Mouse (Mus musculus) kidney, postnatal 0 days (tissue): ENCODE measurements around the gene Olfr653. TPM values are rescaled to one million over a fixed set of nuclear protein-coding genes. Genes with fewer than 3 reads are reported as not detected.

ENCODE experiments used
- ATAC-seq: fragments of 200-750 bp; cut with Nextera tagmentation; replicated peaks from 2 replicates; pipeline ENCODE4 v1.8.0; 2017; ENCODE audit warnings: low read depth, moderate number of reproducible peaks, moderate TSS enrichment, moderate library complexity; ENCODE audit not compliant: low FRiP score
- DNase-seq: peaks from one replicate; pipeline ENCODE4 v3.0.0-alpha.2; 2016; ENCODE audit warnings: low spot score
- H3K27ac ChIP-seq: fragments of 300-500 bp; sonication (generic); 2 replicates; pipeline ENCODE4 v1.5.1; 2014; ENCODE audit warnings: mild to moderate bottlenecking
- H3K27me3 ChIP-seq: fragments of 300-500 bp; sonication (generic); 2 replicates; pipeline ENCODE4 v1.6.1; 2014; ENCODE audit warnings: low read length, mixed read lengths; ENCODE audit not compliant: insufficient read depth
- H3K36me3 ChIP-seq: fragments of 300-500 bp; sonication (generic); 2 replicates; pipeline ENCODE4 v1.6.1; 2014; ENCODE audit warnings: low read length, mixed read lengths; ENCODE audit not compliant: insufficient read depth
- H3K4me1 ChIP-seq: fragments of 300-500 bp; sonication (generic); replicated peaks from 2 replicates; pipeline ENCODE4 v1.6.1; 2014; ENCODE audit warnings: antibody characterized with exemption, low read length, mixed read lengths; ENCODE audit not compliant: insufficient read depth
- H3K4me2 ChIP-seq: fragments of 300-500 bp; sonication (generic); 2 replicates; pipeline ENCODE4 v1.6.1; 2014; ENCODE audit warnings: mild to moderate bottlenecking, low read length, moderate library complexity, mixed read lengths
- H3K4me3 ChIP-seq: fragments of 300-500 bp; sonication (generic); replicated peaks from 2 replicates; pipeline ENCODE4 v1.5.1; 2014; ENCODE audit warnings: low read depth, low read length
- H3K9ac ChIP-seq: fragments of 300-500 bp; sonication (generic); 2 replicates; pipeline ENCODE4 v1.6.1; 2014; ENCODE audit warnings: low read depth, low read length
- H3K9me3 ChIP-seq: fragments of 300-500 bp; sonication (generic); replicated peaks from 2 replicates; pipeline ENCODE4 v1.6.1; 2016; ENCODE audit warnings: low read length, inconsistent platforms, mixed read lengths
- CTCF ChIP-seq: IDR thresholded peaks from 2 replicates; pipeline ENCODE4 v1.5.1; 2016; ENCODE audit warnings: antibody characterized with exemption, low read depth, mild to moderate bottlenecking, moderate library complexity
- WGBS: fragments of 180-500 bp; shearing (Covaris S2); extraction: QIAGEN DNeasy Blood & Tissue Kit; methylation state at CpG from one replicate; pipeline ENCODE4 v1.1.7; 2014; 5-methylcytosine and 5-hydroxymethylcytosine counted together
- polyA plus RNA-seq: library from polyadenylated mRNA; unstranded; fragments of >200 nt; fragmentation: Nextera tagmentation; extraction: Ambion mirVana; gene quantifications from 2 replicates; pipeline ENCODE4 v1.2.1, GENCODE M21; 2015

Gene Olfr653
- not detected in 2 replicates for polyA plus RNA-seq

DNA sequence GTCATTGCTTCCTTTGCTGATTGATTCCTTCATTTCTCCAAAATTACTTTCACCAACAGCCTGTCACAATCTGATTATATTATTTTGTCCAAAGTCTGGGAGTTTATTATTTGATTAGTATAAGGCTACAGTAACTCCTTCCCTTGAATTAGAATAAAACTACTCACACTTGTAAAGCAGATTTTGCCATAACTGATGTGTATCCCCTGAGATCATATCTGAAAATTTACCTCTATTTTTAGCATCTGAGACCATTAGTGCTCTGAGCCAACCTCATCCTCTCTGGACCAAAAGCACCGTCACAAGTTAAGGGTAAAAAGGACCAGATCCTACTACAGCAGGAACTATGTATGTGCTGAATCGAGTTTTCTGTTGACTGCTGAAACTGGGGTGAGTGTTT, at the start of gene Olfr653:
Gene Olfr653, plus strand, starts transcription at position 301 of the 400 bp plus-strand sequence.
- no peaks in the 10 kb centered on the region for H3K4me1 ChIP-seq
- no peak within 1 kb of the TSS for H3K4me2 ChIP-seq
- no peak for TF ChIP-seq CTCF
- H3K4me3 ChIP-seq = no peak within 1 kb of the TSS
- no peaks in the 10 kb centered on the region for H3K36me3 ChIP-seq
- 64% methylated on average over 2 of the region's 2 CpGs for WGBS
- no peak for DNase-seq
- H3K9ac ChIP-seq = no peak within 1 kb of the TSS
- H3K27ac ChIP-seq = no peak within 1 kb of the TSS
- ATAC-seq = no peak
- no peaks in the 10 kb centered on the region for H3K9me3 ChIP-seq
- H3K27me3 ChIP-seq = no peaks in the 10 kb centered on the region

DNA sequence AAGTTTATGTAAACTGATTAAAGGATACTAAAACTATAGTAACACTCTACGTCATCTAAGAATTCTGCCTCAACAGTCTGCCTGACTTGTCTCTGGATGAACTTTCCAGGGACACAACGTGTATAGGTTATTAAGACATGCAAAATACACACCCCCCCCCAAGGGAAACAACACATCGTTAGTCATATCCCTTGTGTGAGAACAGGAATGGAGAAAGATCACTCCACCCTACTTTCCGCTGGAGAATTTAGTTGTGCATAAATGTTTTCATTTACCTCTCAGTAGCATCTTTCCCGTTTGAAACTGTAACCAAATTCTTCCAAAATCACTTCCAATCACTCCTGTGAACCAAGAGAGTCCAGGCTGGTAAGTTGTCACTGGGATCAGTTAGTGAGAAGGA, 27.3 kb upstream of the Olfr653 start, which contains the start of gene Olfr651:
Gene Olfr651, plus strand, starts transcription at position 301 of the 400 bp plus-strand sequence.
- TF ChIP-seq CTCF = no peak
- Histone ChIP-seq H3K36me3 (no peaks in the 10 kb centered on the region), H3K4me2 (no peak within 1 kb of the TSS), H3K9ac (no peak within 1 kb of the TSS), H3K4me1 (no peaks in the 10 kb centered on the region), H3K27me3 (no peaks in the 10 kb centered on the region), H3K4me3 (no peak within 1 kb of the TSS), H3K9me3 (no peaks in the 10 kb centered on the region), H3K27ac (no peak within 1 kb of the TSS)
- ATAC-seq (no peak), DNase-seq (no peak)
- WGBS = 79% methylated on average over 5 of the region's 5 CpGs

DNA sequence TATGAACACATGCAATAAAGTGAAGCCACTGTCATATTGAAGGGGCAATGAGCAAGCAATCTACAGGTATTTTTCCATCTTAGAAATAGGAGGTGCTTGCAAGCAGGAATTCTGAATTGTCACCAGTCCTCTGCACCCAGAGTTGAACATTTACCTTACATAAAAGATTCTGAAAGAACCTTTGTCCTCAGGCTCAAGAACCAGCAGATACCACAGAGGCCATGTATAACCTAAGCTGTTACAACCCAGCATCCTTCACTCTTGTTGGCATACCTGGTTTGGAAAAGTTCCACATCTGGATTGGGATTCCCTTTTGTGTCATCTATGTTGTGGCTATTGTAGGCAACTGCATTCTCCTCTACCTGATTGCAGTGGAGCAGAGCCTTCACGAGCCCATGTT, 24.4 kb upstream of the Olfr653 start:
- ATAC-seq = no peak
- Histone ChIP-seq H3K4me3 (no peak overlapping the region), H3K27ac (no peak overlapping the region), H3K36me3 (no peaks in the 10 kb centered on the region), H3K9ac (no peak overlapping the region), H3K27me3 (no peaks in the 10 kb centered on the region), H3K9me3 (no peaks in the 10 kb centered on the region), H3K4me1 (no peaks in the 10 kb centered on the region), H3K4me2 (no peak overlapping the region)
- 71% methylated on average over 1 of the region's 1 CpGs for WGBS
- TF ChIP-seq CTCF = no peak
- DNase-seq = no peak

DNA sequence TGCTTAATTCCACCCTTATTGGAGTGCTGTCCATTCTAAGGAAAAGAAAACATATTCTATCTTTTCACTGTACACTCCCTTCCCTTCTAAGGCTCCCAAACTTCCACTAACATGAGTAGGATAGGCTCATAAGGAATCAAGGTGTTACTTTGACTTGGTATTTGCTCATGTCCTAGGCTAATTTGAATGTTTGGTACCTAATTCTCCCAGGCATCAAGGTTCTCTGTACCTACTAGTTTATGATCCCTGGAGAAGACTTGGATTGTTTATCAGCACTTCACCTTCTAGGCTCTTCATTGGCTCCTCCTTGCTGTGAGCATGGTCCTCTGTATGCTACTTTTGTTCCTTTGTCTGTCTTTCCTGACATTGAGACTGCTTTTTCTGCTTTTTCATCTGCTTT, 16.5 kb upstream of the Olfr653 start, which contains the start of gene Olfr652:
Gene Olfr652, plus strand, starts transcription at position 301 of the 400 bp plus-strand sequence.
- Histone ChIP-seq H3K36me3 (no peaks in the 10 kb centered on the region), H3K4me1 (no peaks in the 10 kb centered on the region), H3K9me3 (no peaks in the 10 kb centered on the region), H3K9ac (no peak within 1 kb of the TSS), H3K27ac (no peak within 1 kb of the TSS), H3K27me3 (no peaks in the 10 kb centered on the region), H3K4me2 (no peak within 1 kb of the TSS), H3K4me3 (no peak within 1 kb of the TSS)
- DNase-seq = no peak
- ATAC-seq = no peak
- no peak for TF ChIP-seq CTCF

DNA sequence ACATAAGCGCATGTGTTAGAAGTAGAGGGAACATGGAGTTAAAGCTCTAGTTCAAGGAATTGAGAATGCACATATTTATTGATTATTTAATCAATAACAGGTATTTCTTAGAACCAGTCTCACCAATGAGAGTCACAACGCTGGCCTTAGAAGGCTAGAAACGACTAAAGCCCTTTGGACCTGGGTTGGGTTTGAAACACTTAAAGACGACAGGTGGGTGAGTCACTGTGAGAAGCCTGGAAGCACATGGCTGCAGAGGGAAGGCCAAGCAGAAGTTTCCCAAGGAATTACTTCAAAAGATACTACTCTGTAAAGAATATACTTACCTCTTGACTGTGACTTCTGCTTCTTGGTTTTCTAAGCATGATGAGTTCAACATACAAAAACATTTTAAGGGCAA, 3.7 kb downstream of the Olfr653 start:
- 91% methylated on average over 4 of the region's 4 CpGs for WGBS
- Histone ChIP-seq H3K4me2 (no peak overlapping the region), H3K27me3 (no peaks in the 10 kb centered on the region), H3K4me3 (no peak overlapping the region), H3K4me1 (no peaks in the 10 kb centered on the region), H3K9ac (no peak overlapping the region), H3K27ac (no peak overlapping the region), H3K36me3 (no peaks in the 10 kb centered on the region), H3K9me3 (no peaks in the 10 kb centered on the region)
- no peak for TF ChIP-seq CTCF
- ATAC-seq = no peak
- no peak for DNase-seq

DNA sequence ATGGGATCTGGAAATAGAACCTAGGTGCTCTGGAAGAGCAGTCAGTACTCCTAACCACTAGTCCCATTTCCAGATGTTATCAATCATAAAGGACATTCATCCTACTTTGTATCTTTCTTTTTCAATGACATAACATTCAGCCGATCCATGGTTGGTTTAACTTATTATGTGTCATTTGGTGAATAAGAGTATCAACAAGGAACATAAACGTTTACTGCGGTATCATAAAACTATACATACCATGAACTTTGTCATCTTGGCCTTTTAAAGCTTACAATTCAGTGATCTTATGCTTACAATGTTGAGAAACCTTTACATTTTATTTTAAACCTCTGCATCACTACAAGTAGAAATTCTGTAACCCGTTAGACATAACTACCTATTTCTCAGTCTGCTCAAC, 4.3 kb downstream of the Olfr653 start:
- WGBS = 84% methylated on average over 4 of the region's 4 CpGs
- no peaks in the 10 kb centered on the region for H3K4me1 ChIP-seq
- H3K9ac ChIP-seq = no peak overlapping the region
- no peak for DNase-seq
- no peak overlapping the region for H3K4me3 ChIP-seq
- H3K4me2 ChIP-seq = no peak overlapping the region
- TF ChIP-seq CTCF = no peak
- no peak overlapping the region for H3K27ac ChIP-seq
- no peaks in the 10 kb centered on the region for H3K9me3 ChIP-seq
- no peak for ATAC-seq
- H3K36me3 ChIP-seq = no peaks in the 10 kb centered on the region
- H3K27me3 ChIP-seq = no peaks in the 10 kb centered on the region

DNA sequence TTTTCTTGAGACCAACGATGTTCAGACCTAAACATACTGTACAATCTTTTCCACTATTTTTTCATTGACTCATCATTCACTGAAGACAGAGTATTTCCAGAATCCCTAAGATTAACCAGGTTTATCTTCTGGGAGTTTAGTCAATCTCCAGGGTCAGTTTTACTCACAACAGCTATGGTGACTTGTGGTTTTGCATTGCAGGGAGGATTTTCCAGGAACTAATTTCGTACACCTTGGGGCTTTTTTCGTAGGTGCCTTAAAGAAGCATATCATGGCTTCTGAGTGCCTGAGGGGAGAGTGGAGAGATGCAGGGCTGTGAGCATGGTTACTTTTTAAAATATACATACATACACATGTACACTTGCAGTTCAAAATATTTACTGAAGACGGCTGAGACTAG, 9.6 kb downstream of the Olfr653 start, which contains the start of gene Olfr654:
Gene Olfr654, plus strand, starts transcription at position 301 of the 400 bp plus-strand sequence.
- no peaks in the 10 kb centered on the region for H3K36me3 ChIP-seq
- no peaks in the 10 kb centered on the region for H3K4me1 ChIP-seq
- DNase-seq (no peak), ATAC-seq (no peak)
- no peaks in the 10 kb centered on the region for H3K27me3 ChIP-seq
- TF ChIP-seq CTCF = no peak
- 85% methylated on average over 4 of the region's 4 CpGs for WGBS
- no peak within 1 kb of the TSS for H3K27ac ChIP-seq
- no peak within 1 kb of the TSS for H3K9ac ChIP-seq
- no peaks in the 10 kb centered on the region for H3K9me3 ChIP-seq
- H3K4me2 ChIP-seq = no peak within 1 kb of the TSS
- no peak within 1 kb of the TSS for H3K4me3 ChIP-seq
